Mouse (Mus musculus) G1E (cell line): ENCODE measurements around the gene Gpc6.

Experiments used
- CTCF ChIP-seq: IDR thresholded peaks from 2 replicates; pipeline ENCODE4 v1.5.1; 2012; ENCODE audit warnings: low read depth, low read length, inconsistent platforms, mixed read lengths
- GATA1 ChIP-seq: IDR thresholded peaks from 2 replicates; pipeline ENCODE4 v1.6.1; 2012; ENCODE audit warnings: borderline replicate concordance, low read length, inconsistent platforms, mixed read lengths
- POLR2AphosphoS5 ChIP-seq: IDR thresholded peaks from 2 replicates; pipeline ENCODE4 v1.6.1; 2012; ENCODE audit warnings: low read depth, low read length, inconsistent platforms; ENCODE audit not compliant: insufficient replicate concordance

GRCm38 (mm10) chr14:117070470-117071085 is 145.5 kb downstream of the Gpc6 start:
- no peak for TF ChIP-seq CTCF
- TF ChIP-seq GATA1, result no peak
- TF ChIP-seq POLR2AphosphoS5, result no peak
